Mouse (Mus musculus) neural tube, embryonic 15.5 days (tissue): Measurements from ENCODE around the gene Gnaz. TPM values are rescaled to one million over a fixed set of nuclear protein-coding genes. Genes with fewer than 3 reads are reported as not detected.

Source experiments
- ATAC-seq: fragments of 200-750 bp; cut with Nextera tagmentation; 2 replicates; pipeline ENCODE4 v1.8.0; 2017; ENCODE audit warnings: mild to moderate bottlenecking, moderate TSS enrichment, moderate library complexity; ENCODE audit not compliant: low FRiP score
- H3K27ac ChIP-seq: fragments of 300-500 bp; sonication (generic); replicated peaks from 2 replicates; pipeline ENCODE4 v1.5.1; 2015; ENCODE audit warnings: mild to moderate bottlenecking, inconsistent platforms
- H3K27me3 ChIP-seq: fragments of 300-500 bp; sonication (generic); replicated peaks from 2 replicates; pipeline ENCODE4 v1.6.1; 2015; ENCODE audit warnings: inconsistent platforms
- H3K36me3 ChIP-seq: fragments of 300-500 bp; sonication (generic); 2 replicates; pipeline ENCODE4 v1.6.1; 2015; ENCODE audit warnings: inconsistent platforms
- H3K4me1 ChIP-seq: fragments of 300-500 bp; sonication (generic); 2 replicates; pipeline ENCODE4 v1.6.1; 2015; ENCODE audit warnings: inconsistent platforms
- H3K4me2 ChIP-seq: fragments of 300-500 bp; sonication (generic); 2 replicates; pipeline ENCODE4 v1.6.1; 2015; ENCODE audit warnings: inconsistent platforms, mild to moderate bottlenecking, moderate library complexity
- H3K4me3 ChIP-seq: fragments of 300-500 bp; sonication (generic); replicated peaks from 2 replicates; pipeline ENCODE4 v1.5.1; 2015; ENCODE audit warnings: mild to moderate bottlenecking, inconsistent platforms
- H3K9ac ChIP-seq: fragments of 300-500 bp; sonication (generic); replicated peaks from 2 replicates; pipeline ENCODE4 v1.6.1; 2015; ENCODE audit warnings: mild to moderate bottlenecking, inconsistent platforms
- H3K9me3 ChIP-seq: fragments of 300-500 bp; sonication (generic); replicated peaks from 2 replicates; pipeline ENCODE4 v1.6.1; 2016; ENCODE audit warnings: inconsistent platforms
- WGBS: fragments of 180-500 bp; shearing (Covaris S2); methylation state at CpG from one replicate; pipeline ENCODE4 v1.1.7; 2015; ENCODE audit warnings: mixed read lengths; 5-methylcytosine and 5-hydroxymethylcytosine counted together
- polyA plus RNA-seq: library from polyadenylated mRNA; unstranded; fragments of >200 nt; fragmentation: Nextera tagmentation; extraction: Ambion mirVana; gene quantifications from 2 replicates; pipeline ENCODE4 v1.2.1, GENCODE M21; 2015

Gnaz gene
- polyA plus RNA-seq, 1 experiment from 2014 or later, result 87.5 TPM

GRCm38 (mm10) chr10:75001391-75001790 is 34.4 kb downstream of the Gnaz start:
- 91% methylated on average over 8 of the region's 8 CpGs for WGBS
- H3K4me2 ChIP-seq, result no peak overlapping the region
- no peaks in the 10 kb centered on the region for H3K9me3 ChIP-seq
- H3K36me3 ChIP-seq, result peaks cover 11% of the 10 kb centered on the region; the same call in 1 of the 2 replicates
- H3K9ac ChIP-seq, result no peak overlapping the region
- no peak overlapping the region for H3K4me3 ChIP-seq
- ATAC-seq, result no peak
- H3K4me1 ChIP-seq, result peaks cover 19% of the 10 kb centered on the region
- no peak overlapping the region for H3K27ac ChIP-seq
- no peaks in the 10 kb centered on the region for H3K27me3 ChIP-seq

GRCm38 (mm10) chr10:75004067-75004466 is 37.1 kb downstream of the Gnaz start:
- no peak overlapping the region for H3K27ac ChIP-seq
- peaks cover 29% of the 10 kb centered on the region for H3K4me1 ChIP-seq
- 89% methylated on average over 3 of the region's 3 CpGs for WGBS
- no peak overlapping the region for H3K4me3 ChIP-seq
- no peak overlapping the region for H3K9ac ChIP-seq
- ATAC-seq, result no peak
- 0 out of 2 replicates have a peak, but pooled peaks cover 3% of the 10 kb centered on the region for H3K36me3 ChIP-seq
- H3K27me3 ChIP-seq, result no peaks in the 10 kb centered on the region
- H3K9me3 ChIP-seq, result no peaks in the 10 kb centered on the region
- no peak overlapping the region for H3K4me2 ChIP-seq

GRCm38 (mm10) chr10:75006889-75007662 is 40.1 kb downstream of the Gnaz start:
- 45% methylated on average over 8 of the region's 8 CpGs for WGBS
- H3K9ac ChIP-seq, result no peak overlapping the region
- H3K4me3 ChIP-seq, result no peak overlapping the region
- ATAC-seq, result peak; percentile 64
- H3K4me1 ChIP-seq, result peaks cover 26% of the 10 kb centered on the region
- no peaks in the 10 kb centered on the region for H3K36me3 ChIP-seq
- H3K27me3 ChIP-seq, result no peaks in the 10 kb centered on the region
- H3K27ac ChIP-seq, result no peak overlapping the region
- no peaks in the 10 kb centered on the region for H3K9me3 ChIP-seq
- no peak overlapping the region for H3K4me2 ChIP-seq

GRCm38 (mm10) chr10:75010704-75011103 is 43.7 kb downstream of the Gnaz start:
- no peak for ATAC-seq
- Histone ChIP-seq H3K27ac (no peak overlapping the region), H3K4me3 (no peak overlapping the region), H3K36me3 (peaks cover 6% of the 10 kb centered on the region; the same call in 1 of the 2 replicates), H3K4me1 (peaks cover 28% of the 10 kb centered on the region), H3K9me3 (no peaks in the 10 kb centered on the region), H3K9ac (no peak overlapping the region), H3K4me2 (no peak overlapping the region), H3K27me3 (no peaks in the 10 kb centered on the region)
- WGBS, result 72% methylated on average over 15 of the region's 15 CpGs

- Histone ChIP-seq H3K36me3 (peaks cover 11% of the 10 kb centered on the region; the same call in 1 of the 2 replicates), H3K9me3 (no peaks in the 10 kb centered on the region), H3K4me3 (no peak overlapping the region), H3K4me1 (peaks cover 11% of the 10 kb centered on the region; the same call in 1 of the 2 replicates), H3K9ac (no peak overlapping the region), H3K27ac (no peak overlapping the region), H3K27me3 (no peaks in the 10 kb centered on the region), H3K4me2 (no peak overlapping the region)
- ATAC-seq, result no peak
- WGBS, result 71% methylated on average over 14 of the region's 14 CpGs
These were observed 48.5 kb downstream of the Gnaz start for GRCm38 (mm10) chr10:75015465-75015864.

- no peaks in the 10 kb centered on the region for H3K9me3 ChIP-seq
- H3K27me3 ChIP-seq, result no peaks in the 10 kb centered on the region
- H3K27ac ChIP-seq, result no peak overlapping the region
- no peak for ATAC-seq
- peaks cover 11% of the 10 kb centered on the region; the same call in 1 of the 2 replicates for H3K36me3 ChIP-seq
- H3K4me2 ChIP-seq, result no peak overlapping the region
- H3K4me3 ChIP-seq, result no peak overlapping the region
- 71% methylated on average over 4 of the region's 4 CpGs for WGBS
- no peak overlapping the region for H3K9ac ChIP-seq
- peaks cover 3% of the 10 kb centered on the region; the same call in 1 of the 2 replicates for H3K4me1 ChIP-seq
These were observed 49.5 kb downstream of the Gnaz start for GRCm38 (mm10) chr10:75016481-75016880.

GRCm38 (mm10) chr10:75020271-75020670 is 53.3 kb downstream of the Gnaz start:
- Histone ChIP-seq H3K4me3 (no peak overlapping the region), H3K27me3 (no peaks in the 10 kb centered on the region), H3K4me2 (no peak overlapping the region), H3K36me3 (peaks cover 8% of the 10 kb centered on the region; the same call in 1 of the 2 replicates), H3K9ac (no peak overlapping the region), H3K4me1 (peaks cover 3% of the 10 kb centered on the region; the same call in 1 of the 2 replicates), H3K9me3 (no peaks in the 10 kb centered on the region), H3K27ac (no peak overlapping the region)
- ATAC-seq, result no peak
- 68% methylated on average over 2 of the region's 2 CpGs for WGBS

- H3K4me1 ChIP-seq, result no peaks in the 10 kb centered on the region
- no peak overlapping the region for H3K9ac ChIP-seq
- peaks cover 5% of the 10 kb centered on the region; the same call in 1 of the 2 replicates for H3K36me3 ChIP-seq
- no peak overlapping the region for H3K4me3 ChIP-seq
- no peak overlapping the region for H3K27ac ChIP-seq
- no peak overlapping the region for H3K4me2 ChIP-seq
- no peaks in the 10 kb centered on the region for H3K9me3 ChIP-seq
- no peaks in the 10 kb centered on the region for H3K27me3 ChIP-seq
- WGBS, result 13% methylated on average over 6 of the region's 6 CpGs
- ATAC-seq, result no peak
These were observed 54.2 kb downstream of the Gnaz start for GRCm38 (mm10) chr10:75021138-75021537.

- Histone ChIP-seq H3K9me3 (no peaks in the 10 kb centered on the region), H3K27me3 (no peaks in the 10 kb centered on the region), H3K27ac (0 out of 2 replicates have a peak overlapping the region, but pooled peaks have one; percentile 24), H3K4me3 (no peak overlapping the region), H3K36me3 (no peaks in the 10 kb centered on the region), H3K9ac (no peak overlapping the region), H3K4me2 (no peak overlapping the region), H3K4me1 (peaks cover 4% of the 10 kb centered on the region; the same call in 1 of the 2 replicates)
- WGBS, result 32% methylated on average over 8 of the region's 8 CpGs
- peak; percentile 28; the same call in 1 of the 2 replicates for ATAC-seq
These were observed 59.5 kb downstream of the Gnaz start for GRCm38 (mm10) chr10:75026491-75026890.

GRCm38 (mm10) chr10:75028743-75029142 is 61.8 kb downstream of the Gnaz start:
- no peak for ATAC-seq
- H3K9me3 ChIP-seq, result no peaks in the 10 kb centered on the region
- no peak overlapping the region for H3K4me2 ChIP-seq
- no peaks in the 10 kb centered on the region for H3K36me3 ChIP-seq
- peaks cover 16% of the 10 kb centered on the region for H3K4me1 ChIP-seq
- no peak overlapping the region for H3K27ac ChIP-seq
- H3K4me3 ChIP-seq, result no peak overlapping the region
- H3K9ac ChIP-seq, result no peak overlapping the region
- 92% methylated on average over 8 of the region's 8 CpGs for WGBS
- no peaks in the 10 kb centered on the region for H3K27me3 ChIP-seq

- peaks cover 16% of the 10 kb centered on the region for H3K4me1 ChIP-seq
- 94% methylated on average over 3 of the region's 3 CpGs for WGBS
These were observed 62.7 kb downstream of the Gnaz start for GRCm38 (mm10) chr10:75029677-75030076.

GRCm38 (mm10) chr10:75030234-75030633 is 63.3 kb downstream of the Gnaz start:
- ATAC-seq, result no peak
- WGBS, result 85% methylated on average over 3 of the region's 3 CpGs
- Histone ChIP-seq H3K27me3 (no peaks in the 10 kb centered on the region), H3K4me2 (no peak overlapping the region), H3K36me3 (no peaks in the 10 kb centered on the region), H3K27ac (no peak overlapping the region), H3K4me3 (no peak overlapping the region), H3K9me3 (no peaks in the 10 kb centered on the region), H3K9ac (no peak overlapping the region), H3K4me1 (peaks cover 16% of the 10 kb centered on the region)

More at GRCm38 (mm10) chr10:75029677-75030076, 62.7 kb downstream of the Gnaz start:
- ATAC-seq, result no peak
- H3K27ac ChIP-seq, result no peak overlapping the region
- H3K9me3 ChIP-seq, result no peaks in the 10 kb centered on the region
- H3K36me3 ChIP-seq, result no peaks in the 10 kb centered on the region
- no peaks in the 10 kb centered on the region for H3K27me3 ChIP-seq
- H3K9ac ChIP-seq, result no peak overlapping the region
- H3K4me2 ChIP-seq, result no peak overlapping the region
- no peak overlapping the region for H3K4me3 ChIP-seq
